ENCODE assay signal across 12 mouse cellular contexts in the genomic region with DNA sequence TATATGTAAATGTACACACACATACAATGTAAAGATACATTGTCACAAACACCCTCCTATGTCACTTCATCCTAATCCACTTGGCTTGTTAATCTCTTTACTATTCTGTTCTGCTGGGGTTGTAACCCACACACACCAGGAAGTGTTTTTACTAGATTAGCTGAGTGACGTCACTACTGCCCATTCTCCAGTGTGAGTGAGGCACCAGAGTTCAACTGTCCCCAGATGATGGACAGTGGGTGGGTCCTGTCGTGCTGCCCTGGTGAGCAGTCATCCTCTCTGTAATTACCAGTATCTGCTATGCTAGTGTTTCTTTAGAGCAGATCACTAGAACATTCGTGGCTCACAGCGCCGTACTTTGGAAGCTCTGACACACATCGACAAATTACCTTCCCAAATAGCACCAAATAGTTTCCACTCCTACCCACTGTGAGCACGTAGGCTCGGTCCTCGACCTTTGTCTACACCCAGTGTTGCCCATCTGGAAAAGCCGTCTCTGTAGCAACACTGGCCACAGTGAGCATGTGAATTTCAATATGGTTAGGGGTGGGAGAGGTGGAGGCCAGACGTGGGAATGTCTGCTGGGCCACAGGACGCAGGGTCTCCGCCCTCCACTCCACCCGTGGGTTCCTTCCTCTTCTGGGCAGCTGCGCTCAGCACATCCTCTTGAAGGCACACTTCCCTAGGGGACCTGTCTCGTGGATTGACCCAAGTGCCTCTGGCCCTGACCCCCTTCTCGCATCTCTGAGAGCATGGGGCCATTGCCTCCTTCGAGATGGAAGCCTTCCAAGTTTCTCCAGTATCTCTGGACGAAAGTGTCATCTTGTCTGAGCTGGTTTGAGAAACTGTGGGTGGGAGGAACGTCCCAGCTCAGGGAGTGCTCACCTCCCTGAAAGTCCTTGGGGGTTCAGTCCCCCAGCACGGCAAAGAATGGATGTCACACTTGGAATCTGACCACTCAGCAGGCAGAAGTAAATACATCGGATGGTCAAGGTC. TPM values are rescaled to one million over a fixed set of nuclear protein-coding genes. Genes with fewer than 3 reads are reported as not detected.
DNase-seq lines count a peak whose midpoint lies in the region; ATAC-seq lines count a peak whose summit lies in the region.
"Had no signal": no experiment of that assay in that cellular context is flagged by ENCODE, and none has a peak within 500 bp of the region (broad histone marks: within the 10 kb centered on the region; RNA-seq: fewer than 3 reads in every experiment).

No protein-coding gene starts in this region.

- H3K27me3 ChIP-seq in lung, embryonic 16.5 days (ENCODE audit: control insufficient read depth, insufficient read depth, low read depth, low read length), result no peaks in the 10 kb centered on the region
- H3K27me3 ChIP-seq in stomach, embryonic 14.5 days (ENCODE audit: control insufficient read depth, insufficient read depth, low read length), result no peaks in the 10 kb centered on the region

- 41% methylated on average over 22 of the region's 22 CpGs for WGBS in lung, embryonic 16.5 days
- WGBS in stomach, embryonic 14.5 days, result 60% methylated on average over 22 of the region's 22 CpGs

- H3K4me1 ChIP-seq in lung, embryonic 16.5 days (replicated peaks; ENCODE audit: control insufficient read depth, insufficient read depth, low read length), result peaks cover 23% of the 10 kb centered on the region
- peaks cover 15% of the 10 kb centered on the region for H3K4me1 ChIP-seq in stomach, embryonic 14.5 days (ENCODE audit: control insufficient read depth, insufficient read depth, low read length)

- H3K4me3 ChIP-seq in lung, embryonic 16.5 days (ENCODE audit: low read length), result no peak overlapping the region
- no peak overlapping the region for H3K4me3 ChIP-seq in stomach, embryonic 14.5 days (ENCODE audit: low read depth, low read length)

- no peaks in the 10 kb centered on the region for H3K36me3 ChIP-seq in lung, embryonic 16.5 days (ENCODE audit: control insufficient read depth, insufficient read depth, low read length)
- H3K36me3 ChIP-seq in stomach, embryonic 14.5 days (ENCODE audit: control insufficient read depth, insufficient read depth, low read length), result no peaks in the 10 kb centered on the region

- no peak overlapping the region for H3K9ac ChIP-seq in lung, embryonic 16.5 days (ENCODE audit: low read length)
- H3K9ac ChIP-seq in stomach, embryonic 14.5 days (replicated peaks; ENCODE audit: low read depth, low read length), result no peak overlapping the region

- no peak overlapping the region for H3K4me2 ChIP-seq in lung, embryonic 16.5 days (ENCODE audit: low read depth, low read length)
- H3K4me2 ChIP-seq in stomach, embryonic 14.5 days (replicated peaks; ENCODE audit: low read depth, low read length), result no peak overlapping the region

- H3K27ac ChIP-seq in lung, embryonic 16.5 days (ENCODE audit: low read length), result peak overlapping the region; percentile 25; the same call in 1 of the 2 replicates
- peak overlapping the region; percentile 27; the same call in 1 of the 2 replicates for H3K27ac ChIP-seq in stomach, embryonic 14.5 days (ENCODE audit: low read length)

- 0 out of 2 replicates have a peak, but pooled peaks have one; percentile 21 for ATAC-seq in lung, embryonic 16.5 days (ENCODE audit: low read depth)
- no peak for ATAC-seq in stomach, embryonic 14.5 days (ENCODE audit: insufficient number of reproducible peaks, insufficient read depth, low FRiP score, low read depth)
- no peak for ATAC-seq in activated CD4-positive, CD25-positive, alpha-beta regulatory T cell, adult 4 months
- ATAC-seq: midbrain, embryonic 16.5 days had no signal

- DNase-seq in gastrocnemius, postnatal 25 days, result peak; percentile 46
- no peak for DNase-seq in gastrocnemius, postnatal 10 days
- no peak for DNase-seq in lung, postnatal 25 days (ENCODE audit: low spot score)
- DNase-seq in heart, postnatal 25 days (ENCODE audit: low spot score), result peak; percentile 48
- DNase-seq in layer of hippocampus, adult 9-10 months (ENCODE audit: low spot score), result no peak
- DNase-seq: adrenal gland, postnatal 10 days; cerebellum, adult 9-10 months; left cerebral cortex, postnatal 4 days had no signal

- no peaks in the 10 kb centered on the region for H3K9me3 ChIP-seq in lung, embryonic 16.5 days (ENCODE audit: control insufficient read depth, low read length)
- peaks cover 4% of the 10 kb centered on the region; the same call in 1 of the 2 replicates for H3K9me3 ChIP-seq in stomach, embryonic 14.5 days (ENCODE audit: control insufficient read depth, low read depth, low read length)

- intact Hi-C loops in heart, postnatal 25 days (cut with DNase I), result no loop called here

RNA-seq across cellular contexts. Expression of gene Fam102a, which starts 28.2 kb away (rescaled TPM):
- 1 to 10 TPM; 2.4 to 2.9 TPM for total RNA-seq in gastrocnemius, postnatal 25 days (2021)
- total RNA-seq in gastrocnemius, postnatal 10 days (2021), result 1 to 10 TPM; 5.5 to 8.6 TPM
- 11.9 and 12.7 TPM in 2 replicates for polyA plus RNA-seq in lung, embryonic 16.5 days (2015; fragmentation: Nextera tagmentation; extraction: Ambion mirVana)
- 1 to 10 TPM; 7.8 to 9.2 TPM for total RNA-seq in heart, postnatal 25 days (2021)
- polyA plus RNA-seq in stomach, embryonic 14.5 days (2014; fragmentation: Nextera tagmentation; extraction: Ambion mirVana), result 10.6 and 14.0 TPM in 2 replicates
- polyA plus RNA-seq in activated CD4-positive, CD25-positive, alpha-beta regulatory T cell, adult 4 months (2017; shearing (Covaris generic)), result 10 to 100 TPM; 40.3 to 47.5 TPM

RNA-seq across cellular contexts. Expression of gene Slc25a25, which starts 55.7 kb away (rescaled TPM):
- total RNA-seq in gastrocnemius, postnatal 25 days (2021), result 10 to 100 TPM; 19.2 to 68.3 TPM
- 10 to 100 TPM; 16.1 to 31.1 TPM for total RNA-seq in gastrocnemius, postnatal 10 days (2021)
- polyA plus RNA-seq in lung, embryonic 16.5 days (2015; fragmentation: Nextera tagmentation; extraction: Ambion mirVana), result 16.0 and 17.5 TPM in 2 replicates
- total RNA-seq in heart, postnatal 25 days (2021), result 1 to 10 TPM; 5.6 to 7.5 TPM
- 13.7 and 14.1 TPM in 2 replicates for polyA plus RNA-seq in stomach, embryonic 14.5 days (2014; fragmentation: Nextera tagmentation; extraction: Ambion mirVana)
- 1 to 10 TPM; 3.3 to 4.0 TPM for polyA plus RNA-seq in activated CD4-positive, CD25-positive, alpha-beta regulatory T cell, adult 4 months (2017; shearing (Covaris generic))

RNA-seq across cellular contexts. Expression of gene Naif1, which starts 56.7 kb away (rescaled TPM):
- total RNA-seq in gastrocnemius, postnatal 25 days (2021), result 1 to 10 TPM; 1.6 to 2.0 TPM
- 1 to 10 TPM; 3.0 to 3.1 TPM for total RNA-seq in gastrocnemius, postnatal 10 days (2021)
- polyA plus RNA-seq in lung, embryonic 16.5 days (2015; fragmentation: Nextera tagmentation; extraction: Ambion mirVana), result 6.5 and 6.8 TPM in 2 replicates
- 1 to 10 TPM; 3.4 to 4.2 TPM for total RNA-seq in heart, postnatal 25 days (2021)
- 5.6 TPM in 2 replicates for polyA plus RNA-seq in stomach, embryonic 14.5 days (2014; fragmentation: Nextera tagmentation; extraction: Ambion mirVana)
- 1 to 10 TPM; 5.2 TPM for polyA plus RNA-seq in activated CD4-positive, CD25-positive, alpha-beta regulatory T cell, adult 4 months (2017; shearing (Covaris generic))

Comparison
In these comparisons a context has a peak if more than half of its experiments do, and no peak if none do; other contexts are left out.
1. DNase-seq: peak in gastrocnemius, postnatal 25 days (single experiment) and heart, postnatal 25 days (single experiment); none in gastrocnemius, postnatal 10 days (single experiment), lung, postnatal 25 days (single experiment) and layer of hippocampus, adult 9-10 months (single experiment).